Mouse (Mus musculus) megakaryocyte, adult 5-6 weeks (primary cell): ENCODE data around the gene Rhot1. TPM values are rescaled to one million over a fixed set of nuclear protein-coding genes. Genes with fewer than 3 reads are reported as not detected.

Experiments
- ATAC-seq: 2 replicates; pipeline ENCODE4 v1.8.0; 2016; ENCODE audit warnings: mild to moderate bottlenecking, inconsistent platforms; ENCODE audit not compliant: poor library complexity, severe bottlenecking
- total RNA-seq, 2 experiments: library from RNA; stranded (forward) in 1 of 2; stranded (reverse) in 1 of 2; fragments of 153-499, 151-499 nt in 1 of 2; fragments of 221-1000, 200-1000 nt in 1 of 2; gene quantifications; 2 replicates each; pipeline versions ENCODE4 v1.2.3 to v1.2.4; 2015 to 2017

Rhot1 gene
- total RNA-seq, 2 experiments from 2014 or later, result 34.6 to 45.0 TPM

DNA sequence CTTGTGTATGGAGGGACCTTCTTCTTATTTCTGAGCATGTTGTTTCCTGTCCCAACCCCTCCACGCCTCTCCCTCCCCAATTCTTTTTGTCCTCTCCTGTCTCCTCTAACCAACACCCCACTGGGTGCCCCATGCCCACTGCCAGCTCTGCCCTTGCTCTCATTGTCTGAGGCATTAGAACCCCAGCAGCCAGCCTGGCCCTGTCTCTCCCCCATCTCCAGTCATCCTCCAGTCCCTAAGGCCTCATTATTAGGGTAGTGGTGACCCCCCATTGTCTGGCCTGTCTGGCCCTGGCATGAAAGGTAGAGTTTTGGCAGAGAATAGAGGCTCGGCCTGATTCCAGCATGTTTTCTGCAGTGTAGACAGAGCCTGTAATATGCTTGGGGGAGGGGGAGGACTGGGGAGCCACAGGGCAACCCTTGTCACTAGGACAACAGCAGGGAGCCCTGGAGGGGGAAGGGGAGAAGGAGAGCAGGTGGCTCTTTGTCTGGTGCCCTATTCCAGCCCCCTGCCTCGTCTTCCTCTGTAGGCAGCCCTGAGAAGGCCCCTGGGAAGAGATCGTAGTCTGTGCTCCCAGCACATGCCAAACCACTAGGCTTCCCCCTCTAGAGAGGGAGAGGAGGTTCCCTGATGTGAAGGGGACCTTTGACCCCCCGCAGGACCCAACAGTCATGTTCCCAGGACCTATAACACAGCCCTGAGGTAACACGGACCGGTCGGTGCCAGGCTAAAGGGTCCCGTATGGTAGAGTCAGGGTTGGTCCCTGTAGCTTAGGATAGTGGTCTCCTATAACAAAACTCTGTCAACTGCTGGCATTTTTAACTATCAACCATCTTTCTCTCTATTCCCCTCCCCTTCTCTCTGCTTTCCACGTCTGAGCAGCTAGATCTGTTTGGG is 107.2 kb downstream of the Rhot1 start:
- ATAC-seq, result no peak

Other genes with a start within 250 kb of the Rhot1 start
- 17.9 and 22.9 TPM in 2 replicates for gene Utp6, start 246.6 kb upstream of the Rhot1 start, total RNA-seq (2015)
- 51.6 and 74.4 TPM in 2 replicates for gene Utp6, start 246.6 kb upstream of the Rhot1 start, total RNA-seq (2017)
- gene Suz12, start 215.9 kb upstream of the Rhot1 start, total RNA-seq (2015), result 75.5 and 86.8 TPM in 2 replicates
- 64.6 and 77.2 TPM in 2 replicates for gene Suz12, start 215.9 kb upstream of the Rhot1 start, total RNA-seq (2017)
- 87.6 and 93.5 TPM in 2 replicates for gene Crlf3, start 128.0 kb upstream of the Rhot1 start, total RNA-seq (2015)
- gene Crlf3, start 128.0 kb upstream of the Rhot1 start, total RNA-seq (2017), result 121 and 127 TPM in 2 replicates
- 22.8 and 23.3 TPM in 2 replicates for gene Atad5, start 119.6 kb upstream of the Rhot1 start, total RNA-seq (2015)
- 18.0 and 27.4 TPM in 2 replicates for gene Atad5, start 119.6 kb upstream of the Rhot1 start, total RNA-seq (2017)
- gene Tefm, start 66.8 kb upstream of the Rhot1 start, total RNA-seq (2015), result 9.7 and 11.4 TPM in 2 replicates
- 10.4 and 11.4 TPM in 2 replicates for gene Tefm, start 66.8 kb upstream of the Rhot1 start, total RNA-seq (2017)
- gene Adap2, start 54.9 kb upstream of the Rhot1 start, total RNA-seq (2015), result 2.7 and 3.7 TPM in 2 replicates
- 4.2 and 5.8 TPM in 2 replicates for gene Adap2, start 54.9 kb upstream of the Rhot1 start, total RNA-seq (2017)
- 4.8 and 9.1 TPM in 2 replicates for gene Rnf135, start 25.2 kb upstream of the Rhot1 start, total RNA-seq (2015)
- gene Rnf135, start 25.2 kb upstream of the Rhot1 start, total RNA-seq (2017), result 4.4 and 4.7 TPM in 2 replicates
- 0.11 and 1.5 TPM in 2 replicates for gene Rhbdl3, start 91.9 kb downstream of the Rhot1 start, total RNA-seq (2015)
- gene Rhbdl3, start 91.9 kb downstream of the Rhot1 start, total RNA-seq (2017), result 0.11 TPM in 1 of 2 replicates, not detected in the other
- 3.9 and 4.1 TPM in 2 replicates for gene 5730455P16Rik, start 169.0 kb downstream of the Rhot1 start, total RNA-seq (2015)
- gene 5730455P16Rik, start 169.0 kb downstream of the Rhot1 start, total RNA-seq (2017), result 6.0 and 7.5 TPM in 2 replicates
- 350 and 374 TPM in 2 replicates for gene Zfp207, start 174.3 kb downstream of the Rhot1 start, total RNA-seq (2015)
- 194 and 212 TPM in 2 replicates for gene Zfp207, start 174.3 kb downstream of the Rhot1 start, total RNA-seq (2017)
- gene Psmd11, start 219.6 kb downstream of the Rhot1 start, total RNA-seq (2015), result 62.0 and 67.1 TPM in 2 replicates
- 38.8 and 73.4 TPM in 2 replicates for gene Psmd11, start 219.6 kb downstream of the Rhot1 start, total RNA-seq (2017)